Mouse (Mus musculus): ENCODE results near the gene Tecpr1.

Gene Tecpr1

DNA sequence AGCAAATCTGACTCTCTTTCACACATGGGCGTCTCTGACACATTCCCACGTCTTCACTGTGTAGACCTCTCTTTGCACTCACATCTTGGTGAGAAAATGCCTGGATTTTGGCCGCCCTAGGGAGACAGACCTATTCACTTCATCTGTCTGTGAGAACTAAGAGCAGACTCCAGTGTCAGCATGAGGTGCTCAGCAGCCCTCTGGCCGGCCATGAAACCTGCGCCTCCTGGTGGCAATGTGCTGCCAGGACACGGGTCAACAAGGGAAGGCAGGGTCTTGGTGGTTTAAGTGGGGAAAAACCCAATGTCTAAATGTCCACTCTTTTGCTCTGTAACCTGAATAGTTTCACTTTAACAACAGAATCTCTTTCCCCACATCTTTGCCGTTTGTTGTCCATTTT is 9.0 kb downstream of the Tecpr1 start:
- DNase-seq (ENCODE audit: extremely low read depth, low read depth, low spot score): no peak

DNA sequence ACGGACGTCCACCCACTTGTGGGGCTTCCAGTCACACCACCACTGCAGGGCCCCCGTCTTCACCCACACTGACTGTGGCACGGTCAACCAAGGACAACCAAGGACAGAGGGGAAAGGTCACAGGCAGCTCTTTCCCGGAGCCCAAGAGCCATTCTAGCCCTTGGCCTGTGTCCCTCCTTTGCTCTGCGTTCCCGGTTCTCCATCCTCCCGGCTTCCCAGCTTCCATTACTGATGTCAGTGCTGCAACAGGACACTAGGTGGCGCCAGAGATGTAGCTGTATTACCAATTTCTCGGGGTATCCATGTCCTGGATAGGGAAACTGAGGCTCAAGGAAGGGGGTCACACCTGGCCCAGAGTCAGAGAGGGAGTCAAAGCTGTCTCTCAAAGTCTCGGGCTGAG is 15.9 kb downstream of the Tecpr1 start:
- no peak for DNase-seq (ENCODE audit: extremely low read depth, low read depth, low spot score)

DNA sequence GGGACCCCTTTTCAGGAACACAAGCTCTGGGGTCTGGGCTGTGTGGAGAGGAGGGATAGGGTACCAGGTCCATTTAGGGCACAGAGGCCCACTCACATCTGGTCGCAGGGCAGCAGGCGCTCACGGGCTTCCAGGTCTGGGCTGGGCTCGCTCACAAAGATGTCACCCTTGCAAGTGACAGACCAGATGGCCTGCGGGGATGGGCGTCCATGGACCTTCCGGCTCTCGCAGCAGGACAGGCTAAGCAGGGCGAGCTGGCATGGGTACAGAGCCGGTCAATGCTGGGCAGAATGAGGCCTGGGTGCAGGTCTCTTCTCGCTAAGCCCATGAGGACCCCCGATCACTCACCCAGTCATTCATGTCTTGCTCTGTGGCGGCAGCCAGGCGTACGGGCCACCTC is 17.3 kb downstream of the Tecpr1 start:
- DNase-seq (ENCODE audit: extremely low read depth, low read depth, low spot score): no peak

DNA sequence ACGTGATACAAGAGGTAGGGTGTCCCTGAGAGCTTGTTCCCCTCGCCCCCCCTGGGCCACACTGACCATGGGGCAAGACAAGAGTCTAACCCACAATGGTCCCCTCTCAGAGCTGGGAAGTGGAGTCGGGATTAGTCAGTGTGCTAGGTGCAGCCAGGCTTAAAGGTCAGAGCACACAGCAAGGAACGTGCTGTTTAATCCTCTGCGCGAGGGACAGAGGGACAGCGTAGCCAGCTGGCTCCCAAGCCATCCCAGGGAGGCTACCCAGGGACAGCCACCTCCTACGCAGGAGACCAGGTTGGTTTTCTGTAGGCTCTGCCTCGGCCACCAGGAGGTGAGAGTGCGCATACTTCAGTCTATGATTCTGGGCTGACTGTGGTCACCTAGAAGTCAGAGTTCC is 18.5 kb downstream of the Tecpr1 start:
- DNase-seq (ENCODE audit: extremely low read depth, low read depth, low spot score): no peak

DNA sequence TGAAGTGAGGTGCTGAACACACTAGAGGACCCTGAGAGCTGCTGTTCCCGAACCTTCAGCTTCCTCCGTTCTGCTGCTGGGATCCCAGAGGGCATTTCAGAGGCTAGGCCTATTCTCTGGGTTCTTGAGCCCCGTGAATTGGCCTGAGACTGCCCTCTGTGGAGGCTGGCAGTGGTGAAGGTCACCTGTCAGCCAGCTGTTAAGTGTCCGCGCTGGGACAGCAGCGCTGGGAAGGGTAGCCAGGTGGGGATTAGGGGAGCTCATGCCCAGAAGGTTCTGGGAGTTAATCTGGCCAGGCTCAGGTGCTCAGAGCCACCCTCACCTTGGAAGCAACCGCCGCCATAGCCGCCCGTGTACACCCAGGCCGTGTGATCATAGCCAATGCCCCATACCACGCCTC is 19.1 kb downstream of the Tecpr1 start:
- DNase-seq (ENCODE audit: extremely low read depth, low read depth, low spot score): no peak

DNA sequence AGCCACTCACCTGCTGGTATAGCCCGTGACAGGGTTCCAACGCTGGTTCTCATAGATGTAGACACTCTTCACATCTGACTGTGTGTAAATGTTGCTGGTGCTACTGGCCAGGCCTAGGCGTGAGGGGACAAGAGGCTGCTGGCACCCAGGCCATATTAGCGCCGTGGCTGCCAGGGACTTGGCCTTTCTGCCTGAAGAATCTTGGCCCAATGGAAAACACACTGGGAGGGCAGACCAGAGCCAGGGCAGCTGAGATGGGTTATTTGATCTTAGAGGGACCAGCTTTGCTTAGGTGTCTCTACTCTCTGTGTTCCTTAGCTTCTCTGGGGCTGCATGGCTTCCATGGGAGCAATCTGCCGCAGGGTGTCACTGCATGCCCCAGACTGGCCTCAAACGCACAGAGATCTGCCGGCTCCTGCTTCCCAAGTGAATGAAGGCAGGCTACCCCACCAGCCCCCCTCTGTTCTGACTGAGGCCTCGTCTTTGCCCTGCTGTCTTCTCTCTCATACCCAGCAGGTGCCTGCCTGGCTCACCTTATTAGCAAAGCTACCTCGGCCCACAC is 19.9 kb downstream of the Tecpr1 start:
- no peak for DNase-seq (ENCODE audit: extremely low read depth, low read depth, low spot score)

DNA sequence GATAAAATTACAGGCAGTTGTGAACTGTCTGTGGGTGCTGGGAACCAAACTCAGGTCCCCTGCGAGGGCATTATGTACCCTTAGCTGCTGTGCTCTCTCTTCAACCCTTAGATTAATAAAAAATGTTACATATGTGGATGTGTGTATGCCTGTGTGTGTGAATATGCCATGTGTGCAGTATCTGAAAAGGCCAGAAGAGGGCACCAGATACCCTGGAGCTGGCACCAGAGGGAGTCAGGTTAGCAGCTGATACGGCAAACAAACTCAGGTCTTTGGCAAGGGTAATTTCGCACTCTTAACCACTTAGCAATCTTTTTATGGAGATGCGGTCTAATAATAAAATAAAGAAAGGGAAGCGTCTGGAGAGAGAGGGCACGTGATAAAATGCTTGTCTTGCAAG is 21.0 kb downstream of the Tecpr1 start:
- no peak for DNase-seq (ENCODE audit: extremely low read depth, low read depth, low spot score)

DNA sequence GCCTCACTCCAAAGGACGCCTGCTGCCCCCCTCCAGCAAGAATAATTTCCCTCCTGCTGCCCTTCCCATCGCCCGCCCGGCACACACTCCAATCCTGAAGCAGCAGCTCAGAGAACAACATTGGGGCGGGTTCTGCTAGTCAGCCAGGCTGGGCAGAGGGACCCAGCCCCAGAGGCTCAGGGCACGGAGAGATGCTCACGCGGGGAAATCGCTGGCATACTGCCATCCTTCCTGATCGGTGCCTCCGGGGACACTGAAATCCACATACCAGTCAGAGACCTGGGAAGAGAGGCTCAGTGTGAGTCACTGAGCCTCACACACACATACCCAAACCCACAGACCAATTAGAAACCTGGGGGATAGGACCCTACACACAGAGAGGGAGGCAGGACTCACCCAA is 22.8 kb downstream of the Tecpr1 start:
- DNase-seq (ENCODE audit: extremely low read depth, low read depth, low spot score): no peak

DNA sequence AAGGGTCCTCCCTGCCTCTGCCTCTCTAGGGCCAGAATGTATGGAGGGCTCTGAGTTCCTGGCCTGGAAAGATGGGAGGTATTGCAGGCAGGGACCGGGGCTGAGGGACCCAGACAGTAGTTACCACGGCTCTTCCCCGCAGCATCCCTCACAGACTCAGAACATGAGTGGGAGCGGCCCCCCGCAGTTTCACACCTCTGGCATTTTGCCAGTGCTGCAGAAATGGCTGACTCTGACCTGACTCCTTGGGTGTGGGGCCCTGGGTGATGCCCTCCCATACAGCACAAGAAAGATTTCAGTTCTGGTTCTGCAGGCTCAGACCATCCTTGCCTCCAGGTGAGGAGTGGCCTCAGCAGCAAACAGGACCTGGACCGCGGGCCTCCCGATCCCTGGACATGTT is 27.8 kb downstream of the Tecpr1 start:
- DNase-seq (ENCODE audit: extremely low read depth, low read depth, low spot score): no peak

DNA sequence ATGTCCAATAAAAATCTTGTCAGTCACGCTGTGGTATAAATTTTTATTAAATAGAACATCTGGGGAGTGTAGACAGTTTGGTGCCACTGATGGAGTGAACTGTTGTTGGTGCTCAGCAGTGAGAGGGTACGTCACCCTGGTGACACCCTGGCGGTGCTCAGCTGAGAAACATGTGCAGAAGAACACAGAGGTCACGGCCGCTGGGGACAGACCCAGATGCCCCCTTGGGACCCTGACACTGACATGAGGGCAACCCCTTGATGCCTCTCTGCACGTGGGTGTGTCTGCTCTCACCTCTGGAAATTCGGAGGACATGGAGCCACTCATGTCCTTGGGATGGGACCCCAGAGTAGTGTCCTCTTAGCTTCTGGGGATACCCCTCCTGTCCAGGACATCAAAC is 29.0 kb downstream of the Tecpr1 start:
- no peak for DNase-seq (ENCODE audit: extremely low read depth, low read depth, low spot score)

DNA sequence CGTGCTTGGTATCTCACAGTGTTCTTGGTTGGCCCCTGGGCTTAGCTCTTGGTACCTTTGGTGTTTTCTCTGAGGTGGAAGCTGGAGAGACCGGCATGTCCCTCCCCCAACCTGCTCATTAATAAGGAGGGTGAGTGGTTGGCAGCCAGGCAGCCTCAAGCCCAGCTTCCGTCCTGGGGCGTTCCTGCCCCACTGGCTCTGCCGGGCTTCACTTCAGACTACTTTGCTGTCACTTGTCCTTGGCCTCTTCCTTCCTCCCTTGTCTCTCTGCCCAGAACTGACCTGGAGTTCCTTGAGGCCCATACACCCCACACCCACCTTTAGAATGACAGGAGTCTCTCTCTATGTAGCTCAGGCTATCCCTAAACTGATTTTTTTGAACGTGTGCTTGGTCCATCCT is 30.7 kb downstream of the Tecpr1 start:
- no peak for DNase-seq (ENCODE audit: extremely low read depth, low read depth, low spot score)

DNA sequence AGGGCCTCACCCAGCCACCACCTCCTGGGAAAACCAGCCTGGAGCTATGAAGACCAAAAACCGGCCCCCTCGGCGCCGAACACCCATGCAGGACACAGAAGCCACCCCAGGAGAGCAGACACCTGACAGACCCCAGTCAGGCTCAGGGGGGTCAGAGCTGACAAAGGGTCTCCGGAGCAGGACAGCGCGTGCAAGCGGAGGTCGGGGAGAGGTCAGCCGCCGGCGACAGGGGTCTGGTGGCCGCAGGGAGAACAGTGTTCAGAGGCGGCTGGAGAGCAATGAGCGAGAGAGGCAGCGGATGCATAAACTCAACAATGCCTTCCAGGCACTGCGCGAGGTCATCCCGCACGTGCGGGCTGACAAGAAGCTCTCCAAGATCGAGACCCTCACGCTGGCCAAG is 32.4 kb downstream of the Tecpr1 start:
- DNase-seq (ENCODE audit: extremely low read depth, low read depth, low spot score): no peak

DNA sequence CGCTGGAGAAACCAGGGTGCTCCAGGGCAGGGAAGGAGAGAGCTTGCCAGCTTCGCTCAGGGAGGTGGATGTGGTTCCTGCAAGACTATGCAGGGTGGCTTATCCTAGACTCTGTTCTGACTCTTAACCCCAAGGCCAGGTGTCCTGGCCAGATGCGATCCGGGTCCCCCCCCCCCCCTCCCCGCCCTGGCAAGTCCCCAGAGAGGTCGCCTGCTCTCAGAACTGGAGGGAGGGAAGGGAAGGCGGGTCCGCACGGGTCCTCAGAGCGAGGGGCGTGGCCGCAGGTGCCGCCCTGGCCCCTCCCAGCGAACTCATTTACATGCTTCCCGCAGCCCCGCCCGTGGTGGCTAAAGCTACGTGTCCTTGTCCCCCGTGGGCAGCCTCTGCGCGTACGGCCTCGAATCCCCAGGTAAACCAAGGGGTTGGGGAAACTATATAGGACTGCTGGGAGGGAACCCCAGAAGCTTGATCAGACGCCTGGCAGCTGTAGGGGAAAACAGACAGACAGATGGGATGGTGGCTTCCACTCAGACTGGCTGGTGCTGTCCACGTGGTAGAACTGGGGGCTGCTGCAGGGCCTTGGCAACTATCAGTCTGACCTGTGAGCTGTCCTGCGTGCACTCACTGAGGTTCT is 33.3 kb downstream of the Tecpr1 start, which contains the start of gene Bhlha15:
TSS of gene Bhlha15 (plus strand) at position 337 of the 634 bp plus-strand sequence.
- DNase-seq (ENCODE audit: extremely low read depth, low read depth, low spot score): no peak

DNA sequence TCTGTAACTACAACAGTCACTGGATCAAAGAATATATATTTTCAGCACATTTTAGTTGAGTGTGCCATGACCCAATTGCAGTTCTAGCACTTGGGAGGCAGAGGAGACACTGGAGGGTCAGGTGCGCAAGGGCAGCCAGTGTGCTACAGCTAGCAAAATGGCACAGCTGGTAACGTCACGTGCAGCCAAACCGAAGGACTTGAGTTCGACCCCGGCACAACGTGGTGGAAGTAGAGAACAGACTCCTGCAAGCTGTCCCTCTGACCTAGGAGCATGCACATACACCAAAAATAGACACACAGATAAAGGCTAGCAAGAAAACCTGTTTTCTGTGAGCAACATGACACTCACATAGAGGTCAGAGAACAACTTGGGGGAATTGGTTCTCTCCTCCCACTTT is 34.1 kb downstream of the Tecpr1 start:
- DNase-seq (ENCODE audit: extremely low read depth, low read depth, low spot score): no peak

DNA sequence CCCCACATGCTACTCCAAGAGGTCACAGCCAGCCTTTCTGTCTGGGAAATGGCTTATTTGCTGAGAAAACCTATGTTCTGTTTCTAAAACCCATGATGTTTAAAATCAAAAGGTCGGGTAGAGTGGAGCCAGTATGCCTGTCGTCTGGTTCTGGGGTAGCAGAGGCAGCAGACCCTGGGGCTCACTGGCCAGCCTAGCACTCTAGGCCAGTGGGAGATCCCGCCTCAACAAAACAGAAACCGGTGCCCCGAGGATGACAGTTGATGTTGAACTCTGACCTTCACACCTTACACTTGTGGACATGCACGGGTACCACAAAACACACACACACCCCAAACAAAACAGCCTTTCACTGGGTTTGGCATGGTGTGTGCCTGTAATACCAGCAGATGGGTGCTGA is 35.0 kb downstream of the Tecpr1 start:
- no peak for DNase-seq (ENCODE audit: extremely low read depth, low read depth, low spot score)

DNA sequence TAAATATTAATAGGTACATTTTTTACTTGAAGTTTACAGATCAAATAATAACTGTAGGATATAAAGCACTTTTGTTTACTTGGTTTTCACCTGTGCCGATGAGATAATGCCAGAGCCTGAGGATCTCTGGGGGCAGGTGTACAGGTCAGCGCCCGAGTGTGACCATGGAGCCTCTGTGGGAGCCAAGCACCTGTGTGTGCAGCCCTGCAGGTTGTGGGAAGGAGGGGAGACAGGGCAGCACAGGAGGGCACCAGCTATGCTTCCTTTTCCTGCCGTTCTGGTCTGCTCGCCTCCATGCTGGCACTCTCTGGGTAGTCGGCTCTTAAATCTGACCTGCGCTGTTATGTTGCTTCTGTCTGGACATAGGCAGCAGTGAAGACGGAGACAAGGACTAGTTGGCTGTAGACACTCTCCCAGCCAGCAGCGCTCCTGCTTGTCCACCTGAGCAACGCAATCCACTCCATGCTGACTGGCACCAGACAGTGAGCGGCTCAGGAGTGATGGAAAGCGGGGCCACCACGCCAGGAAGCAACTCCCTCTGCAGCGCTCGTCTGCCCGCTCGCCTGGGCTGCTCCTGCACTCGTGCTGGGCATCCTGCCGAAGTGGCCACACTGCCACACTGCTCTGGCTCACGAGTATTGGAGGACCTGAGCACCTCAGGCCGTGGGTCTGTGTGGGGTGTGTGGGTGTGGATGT is 38.9 kb downstream of the Tecpr1 start:
- DNase-seq (ENCODE audit: extremely low read depth, low read depth, low spot score): no peak

DNA sequence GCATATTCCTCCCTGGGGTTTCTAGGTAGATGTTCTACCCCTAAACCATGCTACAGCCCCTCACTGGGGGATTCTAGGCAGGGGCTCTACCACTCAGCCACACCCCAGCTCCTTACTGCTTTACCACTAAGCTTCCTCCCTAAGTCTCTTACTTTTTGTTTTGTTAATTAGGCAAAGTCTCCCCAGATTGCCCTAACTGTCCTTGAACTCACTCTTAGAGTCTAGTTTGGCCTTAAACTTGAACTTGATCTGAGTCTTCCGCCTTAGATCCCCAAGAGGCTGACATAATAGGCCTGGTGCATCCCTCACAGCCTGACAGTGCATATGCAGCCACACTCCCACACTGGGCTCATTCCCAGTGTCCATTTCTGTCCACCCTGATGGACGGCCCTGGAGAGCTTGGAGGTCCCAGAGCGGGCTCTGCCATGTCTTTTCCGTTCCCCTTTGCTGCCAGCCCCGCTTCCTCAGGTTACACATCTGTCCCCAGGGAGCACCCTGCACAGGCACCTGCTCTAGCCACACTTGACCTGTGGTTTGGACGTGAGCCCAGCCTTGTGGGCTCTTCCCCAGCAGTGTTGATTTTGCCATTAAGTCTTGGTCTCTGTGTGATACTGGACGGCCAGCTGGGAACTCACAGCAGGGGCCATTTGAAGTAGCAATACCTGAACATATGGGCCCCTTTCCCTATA is 39.6 kb downstream of the Tecpr1 start:
- DNase-seq (ENCODE audit: extremely low read depth, low read depth, low spot score): no peak

DNA sequence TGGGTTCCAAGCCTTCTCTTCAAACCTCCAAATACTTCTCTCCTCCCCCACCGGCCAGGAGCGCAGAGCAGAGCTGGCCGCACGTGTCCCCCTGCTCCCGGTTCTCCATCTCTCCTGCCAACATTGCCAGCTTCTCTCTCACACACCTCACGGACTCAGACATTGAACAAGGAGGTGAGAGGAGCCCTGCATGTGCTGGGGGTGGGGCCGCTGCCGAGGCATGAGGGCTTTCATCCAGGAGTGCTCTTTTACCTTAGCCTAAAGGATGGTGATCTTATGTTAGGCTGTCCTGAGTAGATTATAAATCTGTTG is 40.2 kb downstream of the Tecpr1 start:
- no peak for DNase-seq (ENCODE audit: extremely low read depth, low read depth, low spot score)

DNA sequence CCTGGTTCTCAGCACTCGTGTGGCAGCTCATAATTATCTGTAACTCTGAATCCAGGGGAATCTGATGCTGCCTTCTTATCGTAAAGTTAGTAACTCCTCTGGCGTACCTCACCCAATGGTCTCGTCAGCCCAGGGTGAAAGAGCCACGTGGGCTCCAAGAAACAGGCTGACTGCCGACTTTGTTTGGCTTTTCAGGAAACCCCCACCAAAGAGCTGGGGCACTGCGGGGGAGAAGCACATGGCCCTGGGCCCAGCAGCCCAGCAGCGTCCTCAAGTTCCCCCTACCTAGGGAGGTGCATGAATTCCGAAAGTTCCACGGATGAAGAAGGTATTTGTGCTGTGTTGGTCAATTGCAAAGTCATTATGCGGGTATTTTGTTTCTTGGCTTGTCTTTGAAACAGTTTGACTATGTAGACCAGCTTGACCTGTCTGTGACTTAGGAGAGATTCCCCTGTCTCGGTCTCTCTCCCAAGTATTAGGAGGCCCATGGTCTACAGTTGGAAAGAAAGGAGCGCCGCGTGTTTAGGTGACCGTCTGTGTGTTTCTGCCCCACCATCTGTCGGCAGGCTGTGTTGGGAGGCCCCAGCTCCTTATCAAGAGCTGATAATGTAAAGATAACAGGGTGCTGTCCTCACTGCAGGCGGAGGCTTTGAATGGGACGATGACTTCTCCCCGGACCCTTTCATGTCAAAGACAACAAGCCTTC is 40.7 kb downstream of the Tecpr1 start:
- DNase-seq (ENCODE audit: extremely low read depth, low read depth, low spot score): no peak

DNA sequence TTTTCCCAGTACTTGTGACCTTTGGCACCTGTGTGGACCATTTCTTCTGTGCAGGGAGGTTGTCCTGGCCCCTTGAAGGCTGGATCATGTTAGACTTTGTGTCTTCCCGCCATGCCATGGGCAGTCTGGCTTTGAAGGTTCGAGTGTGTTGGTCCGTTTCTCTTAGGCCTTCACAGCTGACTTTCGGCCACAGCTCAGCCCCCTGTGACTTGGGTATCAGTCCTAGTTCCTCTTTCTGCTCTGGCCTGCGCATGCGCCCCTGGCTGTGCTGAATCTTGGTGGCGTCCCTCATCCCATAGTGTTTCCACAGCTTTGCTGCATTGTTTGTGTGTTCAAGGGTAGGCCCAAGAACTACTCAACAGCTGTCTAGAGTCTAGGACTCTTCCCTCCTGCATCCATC is 42.2 kb downstream of the Tecpr1 start:
- DNase-seq (ENCODE audit: extremely low read depth, low read depth, low spot score): no peak

DNA sequence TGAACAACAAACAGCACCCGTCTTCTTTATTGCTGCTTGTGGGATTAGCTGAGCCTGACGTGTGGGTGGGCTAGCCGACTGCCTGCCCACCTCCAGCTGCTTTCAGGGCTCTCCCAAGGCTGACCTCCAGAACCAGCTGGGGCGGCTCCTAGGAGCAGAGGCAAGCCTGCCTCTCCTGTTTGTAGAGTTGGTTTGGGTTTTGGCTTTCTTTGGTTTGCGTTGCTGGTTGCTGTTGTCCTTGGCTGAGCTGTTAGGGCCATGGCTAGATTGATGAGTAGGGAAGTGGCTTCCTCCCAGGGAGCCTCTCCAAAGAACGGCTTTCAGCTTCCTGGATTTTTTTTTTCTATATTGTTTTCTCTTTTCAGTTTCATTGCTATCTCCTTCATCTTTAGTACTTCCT is 45.2 kb downstream of the Tecpr1 start:
- no peak for DNase-seq (ENCODE audit: extremely low read depth, low read depth, low spot score)

DNA sequence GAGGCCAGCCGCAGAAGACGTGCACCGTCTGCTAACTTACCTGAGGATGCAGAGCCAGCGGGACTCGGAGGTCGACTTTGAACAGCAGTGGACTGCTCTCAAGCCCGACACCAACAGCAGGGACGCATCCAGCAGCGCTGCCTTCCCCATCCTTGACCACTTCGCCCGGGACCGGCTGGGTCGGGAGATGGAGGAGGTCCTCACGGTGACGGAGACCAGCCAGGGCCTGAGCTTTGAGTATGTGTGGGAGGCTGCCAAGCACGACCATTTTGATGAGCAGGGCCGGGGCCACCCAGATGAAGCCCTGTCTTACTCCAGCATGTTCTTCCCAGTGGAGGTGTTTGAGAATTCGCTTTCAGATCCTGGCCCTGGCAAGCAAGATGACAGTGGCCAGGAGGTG is 49.8 kb downstream of the Tecpr1 start:
- DNase-seq (ENCODE audit: extremely low read depth, low read depth, low spot score): no peak
